Mouse (Mus musculus) liver, postnatal 0 days (tissue): ENCODE measurements around the gene Ppp1r12b. TPM values are rescaled to one million over a fixed set of nuclear protein-coding genes. Genes with fewer than 3 reads are reported as not detected.

Experiments
- ATAC-seq: fragments of 200-750 bp; cut with Nextera tagmentation; 2 replicates; pipeline ENCODE4 v1.8.0; 2017; ENCODE audit warnings: mild to moderate bottlenecking, moderate library complexity
- DNase-seq: peaks from one replicate; pipeline ENCODE4 v3.0.0-alpha.2; 2016
- H3K27ac ChIP-seq: fragments of 300-500 bp; sonication (generic); 2 replicates; pipeline ENCODE4 v1.5.1; 2014; ENCODE audit warnings: antibody characterized with exemption, moderate library complexity, mild to moderate bottlenecking, low read depth
- H3K27me3 ChIP-seq: fragments of 300-500 bp; sonication (generic); 2 replicates; pipeline ENCODE4 v1.6.1; 2014; ENCODE audit warnings: low read length, control low read depth, mixed read lengths; ENCODE audit not compliant: insufficient read depth
- H3K36me3 ChIP-seq: fragments of 300-500 bp; sonication (generic); replicated peaks from 2 replicates; pipeline ENCODE4 v1.6.1; 2014; ENCODE audit warnings: mild to moderate bottlenecking, control low read depth, low read length, moderate library complexity, mixed read lengths; ENCODE audit not compliant: insufficient read depth
- H3K4me1 ChIP-seq: fragments of 300-500 bp; sonication (generic); 2 replicates; pipeline ENCODE4 v1.6.1; 2014; ENCODE audit warnings: antibody characterized with exemption, mild to moderate bottlenecking, control low read depth; ENCODE audit not compliant: insufficient read depth
- H3K4me2 ChIP-seq: fragments of 300-500 bp; sonication (generic); 2 replicates; pipeline ENCODE4 v1.6.1; 2014; ENCODE audit warnings: low read depth, mild to moderate bottlenecking, low read length, moderate library complexity, mixed read lengths
- H3K4me3 ChIP-seq: fragments of 300-500 bp; sonication (generic); 2 replicates; pipeline ENCODE4 v1.5.1; 2014; ENCODE audit warnings: low read depth, low read length
- H3K9ac ChIP-seq: fragments of 300-500 bp; sonication (generic); replicated peaks from 2 replicates; pipeline ENCODE4 v1.6.1; 2014; ENCODE audit warnings: mild to moderate bottlenecking, moderate library complexity
- H3K9me3 ChIP-seq: fragments of 300-500 bp; sonication (generic); 2 replicates; pipeline ENCODE4 v1.6.1; 2016; ENCODE audit warnings: mild to moderate bottlenecking, control low read depth, low read length, mixed read lengths
- CTCF ChIP-seq: sonication (generic); IDR thresholded peaks from 2 replicates; pipeline ENCODE4 v1.5.1; 2016; ENCODE audit warnings: antibody characterized with exemption, low read depth
- EP300 ChIP-seq: IDR thresholded peaks from 2 replicates; pipeline ENCODE4 v1.6.1; 2016; ENCODE audit warnings: antibody characterized with exemption, low read depth, mild to moderate bottlenecking
- WGBS: fragments of 180-500 bp; shearing (Covaris S2); extraction: QIAGEN DNeasy Blood & Tissue Kit; methylation state at CpG from one replicate; pipeline ENCODE4 v1.1.7; 2014; ENCODE audit not compliant: insufficient replicate concordance; 5-methylcytosine and 5-hydroxymethylcytosine counted together
- polyA plus RNA-seq: library from polyadenylated mRNA; unstranded; fragments of >200 nt; fragmentation: Nextera tagmentation; extraction: Ambion mirVana; gene quantifications from 2 replicates; pipeline ENCODE4 v1.2.1, GENCODE M21; 2015

Ppp1r12b gene
- polyA plus RNA-seq, 1 experiment from 2014 or later: 0.93 TPM

DNA sequence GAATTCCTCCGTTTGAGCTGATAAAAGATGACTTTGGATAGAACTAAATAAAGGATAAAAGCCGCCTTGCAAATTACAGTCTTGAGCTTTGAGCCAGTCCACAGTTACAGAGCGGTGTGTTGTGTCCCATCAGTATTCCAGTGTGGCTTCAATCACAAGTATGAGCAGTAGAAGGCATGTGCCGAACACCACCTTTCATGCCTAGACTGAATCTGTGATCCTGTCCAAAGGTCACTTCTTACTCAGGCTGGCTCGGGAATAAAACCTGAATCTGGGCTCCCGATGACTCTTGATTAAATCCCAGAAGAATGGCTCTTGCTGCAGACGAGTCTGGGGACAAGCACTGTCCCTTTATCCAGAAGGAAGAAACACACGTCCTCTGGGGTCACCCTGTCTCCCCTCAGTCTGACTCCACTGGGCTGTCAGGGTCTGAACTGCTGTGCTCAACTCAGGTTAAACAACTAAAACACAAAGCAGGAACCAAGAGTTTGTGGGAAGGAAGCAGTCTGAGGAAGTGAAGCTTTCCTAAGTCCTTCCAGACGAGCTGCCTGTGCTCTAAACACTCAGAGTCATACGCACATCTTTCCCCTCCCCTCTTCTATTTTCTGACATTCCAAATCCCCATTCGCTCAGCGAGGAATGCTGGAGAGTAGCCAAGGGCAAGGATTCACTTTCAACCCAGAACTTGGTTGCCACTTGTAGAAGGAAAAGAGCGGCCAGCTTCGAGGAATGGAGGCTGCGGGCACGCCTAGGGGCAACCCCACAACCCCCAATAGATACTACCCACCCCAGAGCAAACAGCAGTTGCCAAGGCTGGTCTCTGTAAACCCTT is 152.2 kb downstream of the Ppp1r12b start:
- Histone ChIP-seq H3K27ac (peak overlapping the region; percentile 64), H3K9ac (0 out of 2 replicates have a peak overlapping the region, but pooled peaks have one; percentile 16), H3K4me2 (peak overlapping the region; percentile 51), H3K4me1 (peaks cover 5% of the 10 kb centered on the region; the same call in 1 of the 2 replicates), H3K36me3 (no peaks in the 10 kb centered on the region), H3K9me3 (no peaks in the 10 kb centered on the region), H3K27me3 (no peaks in the 10 kb centered on the region), H3K4me3 (peak overlapping the region; percentile 8; the same call in 1 of the 2 replicates)
- WGBS: 66% methylated on average over 16 of the region's 16 CpGs
- ATAC-seq (no peak), DNase-seq (no peak)
- TF ChIP-seq EP300 (no peak), CTCF (no peak)

DNA sequence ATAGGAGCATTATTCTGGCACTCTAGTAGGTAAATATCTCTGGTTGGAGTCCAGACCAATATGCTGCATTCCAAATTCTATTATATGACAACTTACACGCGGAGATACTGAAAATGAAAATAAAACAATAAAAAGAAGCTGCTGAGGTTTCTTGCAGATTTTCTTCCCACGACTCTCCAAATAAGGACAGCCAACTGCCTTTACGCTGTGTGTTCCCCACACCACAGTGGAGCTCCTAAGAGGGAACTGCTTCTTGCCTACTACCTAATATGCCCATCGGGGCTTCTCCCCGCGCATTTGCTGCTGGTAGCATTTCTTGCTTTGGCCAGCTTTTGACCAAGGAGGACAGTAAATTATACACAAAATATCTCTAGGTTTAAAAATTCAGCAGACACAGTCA is 154.0 kb downstream of the Ppp1r12b start:
- Histone ChIP-seq H3K4me3 (no peak overlapping the region), H3K27ac (no peak overlapping the region), H3K4me1 (peaks cover 5% of the 10 kb centered on the region; the same call in 1 of the 2 replicates), H3K9me3 (no peaks in the 10 kb centered on the region), H3K36me3 (no peaks in the 10 kb centered on the region), H3K27me3 (no peaks in the 10 kb centered on the region), H3K9ac (no peak overlapping the region), H3K4me2 (peak overlapping the region; percentile 51)
- TF ChIP-seq CTCF (no peak), EP300 (no peak)
- DNase-seq (no peak), ATAC-seq (no peak)
- WGBS: 82% methylated on average over 7 of the region's 7 CpGs

DNA sequence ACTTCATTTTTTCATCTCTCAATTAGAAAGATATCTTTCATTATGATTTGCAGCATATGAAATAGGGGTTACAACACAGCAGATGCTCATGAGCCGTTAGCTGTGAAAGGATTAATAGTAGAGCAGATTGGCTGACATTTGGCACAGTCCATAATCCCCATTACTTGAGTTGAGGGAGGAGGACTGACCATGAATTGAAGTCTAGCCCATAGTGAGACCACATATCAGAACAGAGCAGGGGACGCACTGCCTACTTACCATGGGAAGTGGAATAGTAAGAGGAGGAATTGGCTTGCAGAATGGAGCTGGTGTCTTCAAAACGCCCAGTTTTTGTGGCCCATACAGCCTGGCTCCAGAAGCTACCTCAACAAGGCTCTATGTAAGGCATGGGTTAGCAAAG is 159.2 kb downstream of the Ppp1r12b start:
- no peak for DNase-seq
- TF ChIP-seq CTCF (no peak), EP300 (no peak)

DNA sequence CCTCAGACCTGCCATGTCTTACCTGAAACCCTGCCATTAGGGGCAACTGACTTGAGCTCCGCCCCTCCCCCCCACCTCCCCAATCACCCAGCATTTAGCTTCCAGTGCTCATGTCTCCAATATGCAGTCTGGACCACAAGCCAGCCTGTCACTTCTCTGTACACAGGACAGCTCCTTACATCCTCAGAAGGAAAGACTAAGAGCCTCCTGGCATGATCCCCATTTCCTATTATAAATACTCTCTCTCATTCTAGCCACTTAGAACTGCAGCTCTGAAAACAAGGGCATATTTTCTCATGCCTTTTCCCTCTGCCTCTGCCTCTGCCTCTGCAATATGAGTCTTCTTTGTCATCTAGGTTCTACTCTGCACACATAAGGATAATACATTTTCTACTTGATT is 159.7 kb downstream of the Ppp1r12b start:
- Histone ChIP-seq H3K4me3 (no peak overlapping the region), H3K4me1 (no peaks in the 10 kb centered on the region), H3K27me3 (no peaks in the 10 kb centered on the region), H3K27ac (no peak overlapping the region), H3K9me3 (no peaks in the 10 kb centered on the region), H3K4me2 (no peak overlapping the region), H3K9ac (no peak overlapping the region), H3K36me3 (no peaks in the 10 kb centered on the region)
- no peak for ATAC-seq
- 79% methylated on average over 1 of the region's 1 CpGs for WGBS
- no peak for DNase-seq
- no peak for TF ChIP-seq CTCF

More for the DNA sequence above, 159.2 kb downstream of the Ppp1r12b start:
- no peak overlapping the region for H3K4me3 ChIP-seq
- no peaks in the 10 kb centered on the region for H3K4me1 ChIP-seq
- no peaks in the 10 kb centered on the region for H3K27me3 ChIP-seq
- H3K27ac ChIP-seq: no peak overlapping the region
- no peak overlapping the region for H3K9ac ChIP-seq
- 73% methylated on average over 3 of the region's 3 CpGs for WGBS
- H3K36me3 ChIP-seq: no peaks in the 10 kb centered on the region
- H3K9me3 ChIP-seq: no peaks in the 10 kb centered on the region
- H3K4me2 ChIP-seq: no peak overlapping the region
- no peak for ATAC-seq

DNA sequence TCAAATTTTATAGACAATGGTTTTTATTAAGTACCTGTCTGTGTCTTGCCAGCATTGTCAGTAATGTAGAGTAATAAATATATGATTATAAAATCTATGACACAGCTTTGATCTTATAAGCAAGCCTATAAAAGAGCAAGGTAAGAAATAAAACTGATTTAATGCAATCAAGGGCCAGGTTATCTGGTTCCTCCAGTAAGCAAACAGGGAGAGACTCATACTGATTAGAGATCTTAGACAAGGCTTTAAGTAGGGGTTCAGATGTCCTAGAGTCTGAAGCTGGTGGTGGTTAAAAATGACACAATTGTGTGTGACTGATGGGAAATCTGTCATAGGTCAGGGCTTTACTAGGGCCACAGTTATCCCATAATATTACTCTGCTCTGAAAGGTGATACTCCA is 164.3 kb downstream of the Ppp1r12b start:
- Histone ChIP-seq H3K4me2 (no peak overlapping the region), H3K4me1 (0 out of 2 replicates have a peak, but pooled peaks cover 4% of the 10 kb centered on the region), H3K9me3 (no peaks in the 10 kb centered on the region), H3K27ac (no peak overlapping the region), H3K9ac (no peak overlapping the region), H3K4me3 (no peak overlapping the region), H3K36me3 (no peaks in the 10 kb centered on the region), H3K27me3 (no peaks in the 10 kb centered on the region)
- ATAC-seq (no peak), DNase-seq (no peak)
- TF ChIP-seq CTCF: no peak
- TF ChIP-seq EP300: no peak

DNA sequence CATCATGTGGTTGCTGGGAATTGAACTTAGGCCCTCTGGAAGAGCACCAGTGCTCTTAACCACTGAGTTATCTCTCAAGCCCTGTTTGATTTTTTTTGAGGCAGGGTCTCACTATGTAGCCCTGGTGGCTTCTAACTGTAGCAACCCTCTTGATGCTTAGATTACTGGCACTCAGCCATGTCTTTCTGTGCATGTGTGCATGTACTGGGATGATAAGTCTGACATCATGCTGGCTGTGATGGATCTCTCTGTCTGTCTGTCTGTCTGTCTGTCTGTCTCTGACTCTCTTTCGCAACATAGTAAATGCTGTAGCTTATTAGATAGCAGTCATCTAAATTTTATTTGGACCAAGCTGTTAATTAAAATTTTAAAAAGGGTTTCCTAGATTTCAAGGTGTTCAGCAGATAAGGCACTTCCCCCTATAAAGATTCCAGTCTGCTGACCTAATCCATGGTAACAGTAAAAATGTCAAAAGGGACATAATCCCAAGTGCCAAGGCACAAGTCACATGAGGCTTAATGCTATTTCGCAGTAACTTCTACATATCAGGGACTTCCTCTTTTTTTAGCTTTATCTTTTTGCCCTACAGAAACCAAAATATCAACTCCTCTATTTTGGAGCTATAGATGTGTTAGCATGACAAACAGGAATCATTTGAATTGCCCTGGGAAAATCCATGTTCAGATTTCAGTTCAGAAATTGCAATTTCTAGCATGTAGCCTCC is 164.9 kb downstream of the Ppp1r12b start:
- no peaks in the 10 kb centered on the region for H3K9me3 ChIP-seq
- DNase-seq: no peak
- no peaks in the 10 kb centered on the region for H3K27me3 ChIP-seq
- H3K27ac ChIP-seq: no peak overlapping the region
- H3K4me1 ChIP-seq: 0 out of 2 replicates have a peak, but pooled peaks cover 4% of the 10 kb centered on the region
- WGBS: 39% methylated on average over 2 of the region's 2 CpGs
- ATAC-seq: peak; percentile 62
- H3K4me3 ChIP-seq: no peak overlapping the region
- no peaks in the 10 kb centered on the region for H3K36me3 ChIP-seq
- H3K4me2 ChIP-seq: no peak overlapping the region
- TF ChIP-seq EP300 (0 out of 2 replicates have a peak, but pooled peaks have one; percentile 33), CTCF (no peak)
- H3K9ac ChIP-seq: no peak overlapping the region
